Mouse (Mus musculus): Measurements from ENCODE around the gene Ptprd. TPM values are rescaled to one million over a fixed set of nuclear protein-coding genes. Genes with fewer than 3 reads are reported as not detected.

Gene Ptprd
- polyA plus RNA-seq, 1 experiment from 2014 or later: 10.0 TPM

DNA sequence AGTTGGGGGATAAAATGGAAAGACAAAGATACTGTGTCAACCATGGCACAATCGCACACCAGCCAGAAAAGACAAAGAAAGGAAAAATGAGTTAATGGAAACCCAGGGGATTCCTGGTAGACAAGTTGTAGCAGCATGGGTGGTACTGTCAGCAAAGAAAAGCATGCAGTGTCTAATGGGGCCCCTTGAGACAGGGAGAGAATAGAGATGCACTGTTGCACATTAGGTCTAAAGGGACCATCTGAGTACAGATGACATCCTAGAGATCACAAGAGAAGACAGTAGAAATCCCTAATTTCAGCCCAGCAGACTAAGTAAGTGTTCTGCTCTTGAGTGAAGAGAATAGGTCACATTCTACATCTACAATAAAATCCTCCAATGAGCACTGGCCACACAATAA is 1993.7 kb downstream of the Ptprd start:
- ATAC-seq (replicated peaks; ENCODE audit: extremely low read depth, insufficient read depth, low FRiP score): no peak
- Histone ChIP-seq H3K9me3 (replicated peaks; ENCODE audit: control insufficient read depth, low read length) (no peaks in the 10 kb centered on the region), H3K4me3 (ENCODE audit: low read length) (no peak overlapping the region), H3K36me3 (ENCODE audit: control insufficient read depth, insufficient read depth) (no peaks in the 10 kb centered on the region), H3K9ac (ENCODE audit: low read length) (no peak overlapping the region), H3K27me3 (ENCODE audit: control insufficient read depth, insufficient read depth, low read length) (no peaks in the 10 kb centered on the region), H3K27ac (ENCODE audit: low read length) (no peak overlapping the region), H3K4me2 (ENCODE audit: low read depth, low read length) (no peak overlapping the region), H3K4me1 (ENCODE audit: control insufficient read depth, insufficient read depth, low read length) (no peaks in the 10 kb centered on the region)
- 86% methylated on average over 1 of the region's 1 CpGs for WGBS

DNA sequence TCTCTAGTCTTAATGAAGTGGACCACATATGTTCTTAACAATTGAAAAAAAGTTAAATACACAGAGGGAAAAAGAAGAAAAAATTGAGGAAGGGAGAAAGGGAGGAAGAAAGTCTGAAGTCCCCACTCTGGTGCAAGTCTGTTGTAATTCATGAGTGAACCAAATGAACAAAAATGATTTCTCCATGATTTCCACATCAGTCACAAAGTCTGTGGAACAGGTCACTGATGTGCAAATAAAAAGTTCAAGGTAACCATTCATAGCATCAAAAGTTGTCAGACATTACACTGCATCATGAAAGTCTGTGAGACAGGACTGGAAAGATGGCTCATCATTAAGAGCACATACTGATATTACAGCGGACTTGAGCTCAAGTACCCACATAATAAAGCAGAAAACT is 1996.6 kb downstream of the Ptprd start:
- WGBS: 91% methylated on average over 1 of the region's 1 CpGs
- Histone ChIP-seq H3K9me3 (replicated peaks; ENCODE audit: control insufficient read depth, low read length) (no peaks in the 10 kb centered on the region), H3K4me3 (ENCODE audit: low read length) (no peak overlapping the region), H3K4me1 (ENCODE audit: control insufficient read depth, insufficient read depth, low read length) (no peaks in the 10 kb centered on the region), H3K4me2 (ENCODE audit: low read depth, low read length) (no peak overlapping the region), H3K9ac (ENCODE audit: low read length) (no peak overlapping the region), H3K36me3 (ENCODE audit: control insufficient read depth, insufficient read depth) (no peaks in the 10 kb centered on the region), H3K27ac (ENCODE audit: low read length) (no peak overlapping the region), H3K27me3 (ENCODE audit: control insufficient read depth, insufficient read depth, low read length) (no peaks in the 10 kb centered on the region)
- ATAC-seq (replicated peaks; ENCODE audit: extremely low read depth, insufficient read depth, low FRiP score): no peak

DNA sequence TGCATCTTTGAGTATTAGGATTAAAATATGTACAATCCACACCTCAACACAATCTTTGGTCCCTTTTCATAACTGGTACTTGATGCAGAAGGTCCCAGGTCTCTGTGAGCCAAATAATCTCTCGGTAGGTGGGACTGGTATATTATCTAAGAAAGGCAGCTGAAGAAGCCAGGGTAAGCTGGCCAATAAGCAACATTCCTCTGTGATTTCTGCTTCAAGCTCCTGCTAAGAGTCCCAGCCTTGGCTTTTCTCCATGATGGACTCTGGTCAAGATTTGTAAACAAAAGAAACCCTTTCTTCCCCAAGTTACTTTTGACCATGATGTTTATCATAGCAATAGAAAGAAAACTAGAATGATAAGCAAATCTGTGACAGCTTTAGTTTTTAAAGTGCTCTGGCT is 2012.4 kb downstream of the Ptprd start:
- H3K27me3 ChIP-seq (ENCODE audit: control insufficient read depth, insufficient read depth, low read length): no peaks in the 10 kb centered on the region
- no peak overlapping the region for H3K27ac ChIP-seq (ENCODE audit: low read length)
- H3K36me3 ChIP-seq (ENCODE audit: control insufficient read depth, insufficient read depth): no peaks in the 10 kb centered on the region
- ATAC-seq (replicated peaks; ENCODE audit: extremely low read depth, insufficient read depth, low FRiP score): no peak
- peaks cover 9% of the 10 kb centered on the region for H3K4me1 ChIP-seq (ENCODE audit: control insufficient read depth, insufficient read depth, low read length)
- 25% methylated on average over 1 of the region's 1 CpGs for WGBS
- H3K9ac ChIP-seq (ENCODE audit: low read length): no peak overlapping the region
- no peak overlapping the region for H3K4me3 ChIP-seq (ENCODE audit: low read length)
- no peak overlapping the region for H3K4me2 ChIP-seq (ENCODE audit: low read depth, low read length)
- H3K9me3 ChIP-seq (replicated peaks; ENCODE audit: control insufficient read depth, low read length): no peaks in the 10 kb centered on the region

DNA sequence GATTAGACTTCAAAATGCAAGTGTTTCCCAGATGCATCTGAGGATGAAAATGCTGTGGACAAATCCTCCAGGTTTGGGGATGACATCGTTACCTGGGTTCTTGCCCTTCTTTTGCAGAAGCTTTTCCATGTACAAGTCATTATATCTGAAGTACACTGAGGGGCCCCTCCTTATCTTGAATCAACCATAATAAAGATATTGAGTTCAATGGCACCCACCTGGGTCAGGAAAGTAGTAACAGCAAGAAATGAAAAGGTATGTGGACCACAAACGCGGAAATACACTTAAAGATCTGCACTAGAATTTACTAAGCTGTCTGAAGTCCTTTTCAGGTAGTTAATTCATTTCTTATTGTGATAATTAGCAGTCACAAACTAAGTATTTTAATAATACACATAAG is 2017.0 kb downstream of the Ptprd start:
- no peak overlapping the region for H3K4me3 ChIP-seq (ENCODE audit: low read length)
- H3K27ac ChIP-seq (ENCODE audit: low read length): no peak overlapping the region
- H3K36me3 ChIP-seq (ENCODE audit: control insufficient read depth, insufficient read depth): no peaks in the 10 kb centered on the region
- ATAC-seq (replicated peaks; ENCODE audit: extremely low read depth, insufficient read depth, low FRiP score): no peak
- WGBS: 92% methylated on average over 3 of the region's 3 CpGs
- no peaks in the 10 kb centered on the region for H3K9me3 ChIP-seq (replicated peaks; ENCODE audit: control insufficient read depth, low read length)
- H3K27me3 ChIP-seq (ENCODE audit: control insufficient read depth, insufficient read depth, low read length): no peaks in the 10 kb centered on the region
- no peak overlapping the region for H3K9ac ChIP-seq (ENCODE audit: low read length)
- H3K4me1 ChIP-seq (ENCODE audit: control insufficient read depth, insufficient read depth, low read length): peaks cover 9% of the 10 kb centered on the region
- H3K4me2 ChIP-seq (ENCODE audit: low read depth, low read length): no peak overlapping the region

DNA sequence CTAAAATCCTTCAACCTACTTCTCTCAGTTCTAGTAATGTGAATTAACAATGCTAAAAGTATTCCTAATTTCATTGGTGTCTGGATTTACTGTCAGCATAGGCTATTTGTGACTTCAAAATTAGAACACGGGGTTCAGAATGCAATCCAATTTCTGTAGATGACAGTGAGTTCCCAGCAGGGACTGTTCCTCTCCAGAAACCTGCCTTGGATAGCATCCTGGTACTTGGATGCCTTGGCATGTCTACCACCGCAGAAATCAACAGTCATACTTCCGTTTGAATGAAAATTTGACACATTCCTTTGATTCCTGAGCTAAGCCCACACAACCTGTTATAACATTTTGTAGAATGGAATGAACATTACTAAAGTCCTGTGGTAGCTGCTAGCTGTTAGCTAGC is 2018.3 kb downstream of the Ptprd start:
- H3K4me2 ChIP-seq (ENCODE audit: low read depth, low read length): no peak overlapping the region
- no peak overlapping the region for H3K9ac ChIP-seq (ENCODE audit: low read length)
- H3K36me3 ChIP-seq (ENCODE audit: control insufficient read depth, insufficient read depth): no peaks in the 10 kb centered on the region
- H3K27ac ChIP-seq (ENCODE audit: low read length): no peak overlapping the region
- H3K9me3 ChIP-seq (replicated peaks; ENCODE audit: control insufficient read depth, low read length): no peaks in the 10 kb centered on the region
- ATAC-seq (replicated peaks; ENCODE audit: extremely low read depth, insufficient read depth, low FRiP score): no peak
- no peaks in the 10 kb centered on the region for H3K27me3 ChIP-seq (ENCODE audit: control insufficient read depth, insufficient read depth, low read length)
- peaks cover 4% of the 10 kb centered on the region; the same call in 1 of the 2 replicates for H3K4me1 ChIP-seq (ENCODE audit: control insufficient read depth, insufficient read depth, low read length)
- H3K4me3 ChIP-seq (ENCODE audit: low read length): no peak overlapping the region
- WGBS: 63% methylated on average over 3 of the region's 3 CpGs

DNA sequence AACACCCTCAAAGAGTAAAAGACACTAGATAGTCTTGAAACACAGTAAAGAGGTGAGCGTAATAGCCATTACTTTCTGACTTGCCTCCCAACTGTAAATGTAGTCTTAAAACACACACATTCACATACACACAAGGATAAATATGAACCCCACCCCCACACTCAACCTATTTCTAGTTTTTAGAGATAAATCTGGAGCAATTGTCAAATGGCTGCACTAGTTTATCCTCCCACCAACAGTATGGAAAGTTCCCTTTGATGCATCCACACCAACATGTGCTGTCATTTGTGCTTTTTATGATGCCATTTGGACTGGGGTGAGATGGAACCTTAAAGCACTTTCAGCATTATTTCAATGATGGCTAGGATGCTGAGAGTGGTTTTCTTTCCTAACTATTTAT is 2019.7 kb downstream of the Ptprd start:
- no peak overlapping the region for H3K4me2 ChIP-seq (ENCODE audit: low read depth, low read length)
- H3K4me1 ChIP-seq (ENCODE audit: control insufficient read depth, insufficient read depth, low read length): peaks cover 2% of the 10 kb centered on the region; the same call in 1 of the 2 replicates
- no peaks in the 10 kb centered on the region for H3K36me3 ChIP-seq (ENCODE audit: control insufficient read depth, insufficient read depth)
- whole genome bisulfite sequencing: 100% methylated on average over 1 of the region's 1 CpGs
- no peak for ATAC-seq (replicated peaks; ENCODE audit: extremely low read depth, insufficient read depth, low FRiP score)
- no peak overlapping the region for H3K4me3 ChIP-seq (ENCODE audit: low read length)
- no peak overlapping the region for H3K27ac ChIP-seq (ENCODE audit: low read length)
- no peaks in the 10 kb centered on the region for H3K9me3 ChIP-seq (replicated peaks; ENCODE audit: control insufficient read depth, low read length)
- H3K27me3 ChIP-seq (ENCODE audit: control insufficient read depth, insufficient read depth, low read length): no peaks in the 10 kb centered on the region
- no peak overlapping the region for H3K9ac ChIP-seq (ENCODE audit: low read length)

DNA sequence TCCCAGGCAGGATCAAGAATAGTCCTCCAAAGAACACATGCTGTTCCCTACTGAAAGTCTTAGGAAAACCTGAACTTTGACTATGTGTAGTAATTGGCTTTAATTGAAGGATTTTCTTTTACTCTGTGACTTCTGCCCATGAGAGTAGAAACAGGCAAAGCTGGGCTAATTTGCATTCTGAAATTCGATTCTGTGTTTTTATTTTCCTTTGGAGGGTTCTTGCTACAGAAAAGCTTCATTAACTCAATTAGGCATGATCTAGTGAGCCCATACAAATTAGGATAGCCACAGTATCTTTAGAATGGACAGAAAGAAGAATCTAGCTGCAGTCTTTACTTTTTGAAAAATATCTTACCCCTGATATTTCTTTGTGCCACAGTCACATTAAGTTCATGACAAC is 2021.0 kb downstream of the Ptprd start:
- Histone ChIP-seq H3K4me2 (ENCODE audit: low read depth, low read length) (no peak overlapping the region), H3K4me3 (ENCODE audit: low read length) (no peak overlapping the region), H3K9ac (ENCODE audit: low read length) (no peak overlapping the region), H3K27ac (ENCODE audit: low read length) (no peak overlapping the region), H3K27me3 (ENCODE audit: control insufficient read depth, insufficient read depth, low read length) (no peaks in the 10 kb centered on the region), H3K4me1 (ENCODE audit: control insufficient read depth, insufficient read depth, low read length) (no peaks in the 10 kb centered on the region), H3K36me3 (ENCODE audit: control insufficient read depth, insufficient read depth) (no peaks in the 10 kb centered on the region), H3K9me3 (replicated peaks; ENCODE audit: control insufficient read depth, low read length) (no peaks in the 10 kb centered on the region)
- ATAC-seq (replicated peaks; ENCODE audit: extremely low read depth, insufficient read depth, low FRiP score): no peak
- WGBS: 43% methylated on average over 1 of the region's 1 CpGs

DNA sequence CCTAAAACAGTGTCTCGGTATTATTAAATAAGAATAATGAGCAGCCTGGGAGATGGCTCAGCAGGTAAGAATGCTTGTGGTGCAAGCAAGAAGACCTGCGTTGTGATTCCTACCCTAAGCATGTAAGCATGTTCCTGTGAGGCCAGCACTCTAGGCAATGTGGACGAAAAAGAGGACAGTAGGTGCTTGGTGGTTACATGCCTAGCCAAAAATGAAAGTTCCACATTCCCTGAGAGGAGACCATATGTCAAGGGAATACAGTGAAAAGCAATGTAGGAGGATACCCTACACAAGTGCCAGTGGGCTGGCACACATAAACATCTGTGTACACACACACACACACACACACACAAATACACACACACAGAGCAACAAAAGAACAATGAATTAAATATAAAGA is 2028.7 kb downstream of the Ptprd start:
- Histone ChIP-seq H3K4me2 (ENCODE audit: low read depth, low read length) (no peak overlapping the region), H3K4me1 (ENCODE audit: control insufficient read depth, insufficient read depth, low read length) (no peaks in the 10 kb centered on the region), H3K9me3 (replicated peaks; ENCODE audit: control insufficient read depth, low read length) (no peaks in the 10 kb centered on the region), H3K9ac (ENCODE audit: low read length) (no peak overlapping the region), H3K36me3 (ENCODE audit: control insufficient read depth, insufficient read depth) (no peaks in the 10 kb centered on the region), H3K27ac (ENCODE audit: low read length) (no peak overlapping the region), H3K27me3 (ENCODE audit: control insufficient read depth, insufficient read depth, low read length) (no peaks in the 10 kb centered on the region), H3K4me3 (ENCODE audit: low read length) (no peak overlapping the region)
- ATAC-seq (replicated peaks; ENCODE audit: extremely low read depth, insufficient read depth, low FRiP score): no peak
- WGBS: 85% methylated on average over 3 of the region's 3 CpGs

DNA sequence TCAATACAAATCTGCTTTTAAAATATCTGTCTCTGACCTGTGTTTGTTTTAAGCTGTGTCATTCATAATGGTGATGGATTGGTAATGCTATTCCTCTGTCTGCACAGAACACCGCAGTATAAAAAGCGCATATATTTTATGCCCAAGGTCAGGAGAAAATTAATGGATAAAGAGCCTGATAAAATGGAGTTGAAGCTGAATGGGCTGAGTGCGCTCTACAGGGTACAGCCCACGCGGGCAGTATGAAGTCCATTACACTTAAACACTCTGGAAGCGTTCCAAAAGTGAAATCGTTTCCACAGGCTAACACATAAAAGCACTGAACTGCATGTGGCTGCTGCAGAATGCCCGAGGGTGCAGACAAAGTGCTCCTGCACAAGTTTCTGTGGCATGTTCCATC is 2032.3 kb downstream of the Ptprd start:
- no peaks in the 10 kb centered on the region for H3K27me3 ChIP-seq (ENCODE audit: control insufficient read depth, insufficient read depth, low read length)
- WGBS: 59% methylated on average over 8 of the region's 8 CpGs
- no peaks in the 10 kb centered on the region for H3K9me3 ChIP-seq (replicated peaks; ENCODE audit: control insufficient read depth, low read length)
- H3K4me2 ChIP-seq (ENCODE audit: low read depth, low read length): no peak overlapping the region
- no peaks in the 10 kb centered on the region for H3K36me3 ChIP-seq (ENCODE audit: control insufficient read depth, insufficient read depth)
- ATAC-seq (replicated peaks; ENCODE audit: extremely low read depth, insufficient read depth, low FRiP score): no peak
- H3K4me3 ChIP-seq (ENCODE audit: low read length): no peak overlapping the region
- no peak overlapping the region for H3K9ac ChIP-seq (ENCODE audit: low read length)
- H3K27ac ChIP-seq (ENCODE audit: low read length): no peak overlapping the region
- no peaks in the 10 kb centered on the region for H3K4me1 ChIP-seq (ENCODE audit: control insufficient read depth, insufficient read depth, low read length)

DNA sequence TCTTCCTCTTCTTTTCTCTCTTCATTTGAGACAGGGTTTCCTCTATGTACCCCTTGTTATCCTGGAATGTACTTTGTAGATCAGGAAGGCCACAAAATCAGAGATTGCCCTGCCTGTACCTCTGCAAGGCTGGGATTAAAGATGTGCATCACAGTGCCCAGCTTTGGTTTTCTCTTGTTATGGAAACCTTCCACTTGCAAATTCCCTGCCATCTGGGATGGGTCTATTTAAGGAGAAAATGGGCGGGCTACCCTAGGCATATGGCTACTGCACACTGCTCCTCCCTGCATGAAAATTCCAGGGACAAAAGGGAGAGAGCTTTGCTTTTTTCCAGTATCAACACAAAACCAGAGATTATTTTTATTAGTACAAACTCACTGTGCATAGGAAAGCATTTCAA is 2036.7 kb downstream of the Ptprd start:
- Histone ChIP-seq H3K36me3 (ENCODE audit: control insufficient read depth, insufficient read depth) (no peaks in the 10 kb centered on the region), H3K9me3 (replicated peaks; ENCODE audit: control insufficient read depth, low read length) (no peaks in the 10 kb centered on the region), H3K27ac (ENCODE audit: low read length) (no peak overlapping the region), H3K4me1 (ENCODE audit: control insufficient read depth, insufficient read depth, low read length) (no peaks in the 10 kb centered on the region), H3K9ac (ENCODE audit: low read length) (no peak overlapping the region), H3K4me3 (ENCODE audit: low read length) (no peak overlapping the region), H3K27me3 (ENCODE audit: control insufficient read depth, insufficient read depth, low read length) (no peaks in the 10 kb centered on the region), H3K4me2 (ENCODE audit: low read depth, low read length) (no peak overlapping the region)
- no peak for ATAC-seq (replicated peaks; ENCODE audit: extremely low read depth, insufficient read depth, low FRiP score)
- 84% methylated on average over 1 of the region's 1 CpGs for WGBS

Data from heart, embryonic 16.5 days (tissue).